Mouse (Mus musculus): ENCODE data around the gene Washc4.

- no peak for TF ChIP-seq POLR2A (IDR thresholded peaks at IDR 0.05; ENCODE audit: borderline replicate concordance, extremely low read depth, insufficient read depth, insufficient read length, poor library complexity, severe bottlenecking)
- no peak for TF ChIP-seq CTCF (IDR thresholded peaks at IDR 0.05; ENCODE audit: borderline replicate concordance, extremely low read depth, insufficient read depth, insufficient read length)
Measured at GRCm38 (mm10) chr10:83629878-83630277, 86.3 kb downstream of the Washc4 start.
